Mouse (Mus musculus) heart, embryonic 14.5 days (tissue): ENCODE data around the gene Tmub1. TPM values are rescaled to one million over a fixed set of nuclear protein-coding genes. Genes with fewer than 3 reads are reported as not detected.

Experiments used
- ATAC-seq: fragments of 200-750 bp; cut with Nextera tagmentation; 2 replicates; pipeline ENCODE4 v1.8.0; 2017; ENCODE audit warnings: low read depth, moderate TSS enrichment; ENCODE audit not compliant: insufficient number of reproducible peaks, insufficient read depth, low FRiP score
- H3K27ac ChIP-seq, 2 experiments: fragments of 200-500 bp in 1 of 2; fragments of 300-500 bp in 1 of 2; sonication (generic) in 1 of 2; replicated peaks in 1 of 2; 2 replicates each; pipeline ENCODE4 v1.5.1; 2012 to 2014; ENCODE audit warnings: low read depth in 2 of 2, low read length in 2 of 2, control low read depth in 1 of 2, mild to moderate bottlenecking in 1 of 2, mixed read lengths in 1 of 2; ENCODE audit not compliant: control insufficient read depth in 1 of 2, insufficient read depth in 1 of 2
- H3K27me3 ChIP-seq: fragments of 300-500 bp; sonication (generic); 2 replicates; pipeline ENCODE4 v1.6.1; 2014; ENCODE audit warnings: mild to moderate bottlenecking, low read length, control low read depth; ENCODE audit not compliant: control insufficient read depth, insufficient read depth
- H3K36me3 ChIP-seq: fragments of 300-500 bp; sonication (generic); 2 replicates; pipeline ENCODE4 v1.6.1; 2014; ENCODE audit warnings: mild to moderate bottlenecking, control low read depth, low read length, mixed read lengths; ENCODE audit not compliant: control insufficient read depth, insufficient read depth
- H3K4me1 ChIP-seq, 2 experiments: fragments of 200-500 bp in 1 of 2; fragments of 300-500 bp in 1 of 2; sonication (generic) in 1 of 2; 2 replicates each; pipeline ENCODE4 v1.6.1; 2012 to 2014; ENCODE audit warnings: low read length in 2 of 2, control low read depth in 1 of 2, mixed read lengths in 1 of 2; ENCODE audit not compliant: control insufficient read depth in 2 of 2, insufficient read depth in 2 of 2
- H3K4me2 ChIP-seq: fragments of 300-500 bp; sonication (generic); 2 replicates; pipeline ENCODE4 v1.6.1; 2014; ENCODE audit warnings: mild to moderate bottlenecking, low read length
- H3K4me3 ChIP-seq, 2 experiments: fragments of 200-500 bp in 1 of 2; fragments of 300-500 bp in 1 of 2; sonication (generic) in 1 of 2; 2 replicates each; pipeline ENCODE4 v1.5.1; 2012 to 2014; ENCODE audit warnings: low read length in 2 of 2, mild to moderate bottlenecking in 2 of 2, control low read depth in 1 of 2, low read depth in 1 of 2, moderate library complexity in 1 of 2; ENCODE audit not compliant: control insufficient read depth in 1 of 2, insufficient read depth in 1 of 2
- H3K9ac ChIP-seq: fragments of 300-500 bp; sonication (generic); 2 replicates; pipeline ENCODE4 v1.6.1; 2014; ENCODE audit warnings: mild to moderate bottlenecking, low read length
- H3K9me3 ChIP-seq: fragments of 300-500 bp; sonication (generic); 2 replicates; pipeline ENCODE4 v1.6.1; 2016; ENCODE audit warnings: low read length, control low read depth; ENCODE audit not compliant: control insufficient read depth
- WGBS: fragments of 180-500 bp; shearing (Covaris S2); extraction: QIAGEN DNeasy Blood & Tissue Kit; methylation state at CpG from one replicate; pipeline ENCODE4 v1.1.7; 2014; 5-methylcytosine and 5-hydroxymethylcytosine counted together
- polyA plus RNA-seq: library from polyadenylated mRNA; unstranded; fragments of >200 nt; fragmentation: Nextera tagmentation; extraction: Ambion mirVana; gene quantifications from 2 replicates; pipeline ENCODE4 v1.2.1, GENCODE M21; 2014

The Tmub1 gene
- polyA plus RNA-seq, 1 experiment from 2014 or later: 20.5 TPM

- Histone ChIP-seq H3K4me2 (peak within 1 kb of the TSS; percentile 79), H3K27me3 (no peaks in the 10 kb centered on the region), H3K4me3 (peak within 1 kb of the TSS; percentile 61 to 77), H3K4me1 (peaks cover 13 to 22% of the 10 kb centered on the region in 2 experiments; a peak in 3 of 4 replicates), H3K9me3 (no peaks in the 10 kb centered on the region), H3K9ac (peak within 1 kb of the TSS; percentile 94), H3K36me3 (peaks cover 44% of the 10 kb centered on the region), H3K27ac (peak within 1 kb of the TSS; percentile 75 to 94)
- under 1% methylated on average over 60 of the region's 60 CpGs for WGBS
- ATAC-seq: peak; percentile 82
Measured at GRCm38 (mm10) chr5:24444746-24445427, 2.8 kb downstream of the Tmub1 start, which contains the start of gene Fastk. Fastk (minus strand) TSS chr5:24445287.

DNA sequence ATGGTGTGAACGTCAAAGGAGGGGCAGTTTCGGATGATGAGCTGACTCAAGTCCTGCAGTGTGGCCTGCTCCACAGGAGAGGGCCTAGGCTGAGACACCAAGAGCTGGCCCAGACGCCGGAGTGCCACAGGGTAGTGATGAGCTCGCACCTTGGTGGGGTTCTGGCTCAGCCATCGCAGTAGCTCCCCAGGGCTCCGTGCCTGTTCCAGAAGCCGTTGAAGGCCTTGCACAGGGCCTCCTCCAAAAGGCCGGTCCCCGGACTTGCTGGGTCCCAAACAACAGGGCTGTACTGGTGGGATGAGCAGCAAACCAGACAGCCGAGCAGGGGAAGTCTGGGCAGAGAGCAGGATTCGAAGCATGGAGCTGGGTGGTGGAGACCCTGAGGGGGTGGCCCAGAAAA, 3.7 kb downstream of the Tmub1 start:
- Histone ChIP-seq H3K9me3 (no peaks in the 10 kb centered on the region), H3K4me1 (peaks cover 13 to 22% of the 10 kb centered on the region in 2 experiments; a peak in 3 of 4 replicates), H3K4me2 (peak overlapping the region; percentile 79), H3K27me3 (no peaks in the 10 kb centered on the region), H3K9ac (peak overlapping the region; percentile 94), H3K27ac (peak overlapping the region in 1 of 2 experiments; percentile 14; a peak in 1 of 4 replicates), H3K36me3 (peaks cover 53% of the 10 kb centered on the region), H3K4me3 (peak overlapping the region; percentile 61 to 77)
- ATAC-seq: no peak
- WGBS: 74% methylated on average over 12 of the region's 12 CpGs

GRCm38 (mm10) chr5:24443204-24443603, 4.5 kb downstream of the Tmub1 start:
- H3K4me3 ChIP-seq: no peak overlapping the region
- H3K27ac ChIP-seq: no peak overlapping the region
- H3K27me3 ChIP-seq: no peaks in the 10 kb centered on the region
- no peak for ATAC-seq
- no peaks in the 10 kb centered on the region for H3K9me3 ChIP-seq
- WGBS: 91% methylated on average over 7 of the region's 7 CpGs
- peaks cover 13 to 22% of the 10 kb centered on the region in 2 experiments; a peak in 3 of 4 replicates for H3K4me1 ChIP-seq
- peaks cover 60% of the 10 kb centered on the region for H3K36me3 ChIP-seq
- H3K9ac ChIP-seq: no peak overlapping the region
- no peak overlapping the region; the same call in 1 of the 2 replicates for H3K4me2 ChIP-seq

GRCm38 (mm10) chr5:24442029-24442428, 5.6 kb downstream of the Tmub1 start:
- no peak overlapping the region for H3K4me2 ChIP-seq
- no peak overlapping the region for H3K4me3 ChIP-seq
- H3K9ac ChIP-seq: no peak overlapping the region
- no peaks in the 10 kb centered on the region for H3K9me3 ChIP-seq
- H3K4me1 ChIP-seq: peaks cover 9 to 15% of the 10 kb centered on the region in 2 experiments; a peak in 3 of 4 replicates
- H3K27ac ChIP-seq: no peak overlapping the region
- peaks cover 72% of the 10 kb centered on the region for H3K36me3 ChIP-seq
- WGBS: 82% methylated on average over 9 of the region's 9 CpGs
- H3K27me3 ChIP-seq: no peaks in the 10 kb centered on the region
- no peak for ATAC-seq

DNA sequence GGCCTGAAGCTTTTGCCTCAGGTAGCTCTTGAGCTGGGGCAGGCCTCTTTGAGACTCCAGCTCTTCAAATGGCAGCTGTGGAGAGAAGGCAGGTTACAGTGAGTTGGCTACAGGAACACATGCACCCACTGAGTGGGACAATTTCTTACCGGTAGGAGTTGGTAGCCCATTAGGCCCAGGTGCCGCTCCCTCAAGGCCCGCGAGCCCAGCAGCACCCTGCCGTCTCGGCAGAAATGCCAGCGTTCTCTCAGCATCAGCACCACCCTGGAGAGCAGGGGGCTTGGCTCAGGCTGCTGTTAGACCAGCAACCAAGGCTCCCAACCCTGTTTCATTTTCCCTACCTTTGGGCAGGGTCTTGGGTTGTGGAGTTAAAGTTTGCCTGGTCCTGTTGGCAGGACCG, 6.5 kb downstream of the Tmub1 start:
- Histone ChIP-seq H3K27ac (no peak overlapping the region), H3K9me3 (no peaks in the 10 kb centered on the region), H3K9ac (no peak overlapping the region), H3K36me3 (peaks cover 81% of the 10 kb centered on the region), H3K4me3 (no peak overlapping the region), H3K27me3 (no peaks in the 10 kb centered on the region), H3K4me1 (peaks cover 9 to 15% of the 10 kb centered on the region in 2 experiments; a peak in 3 of 4 replicates), H3K4me2 (no peak overlapping the region)
- ATAC-seq: no peak
- WGBS: 92% methylated on average over 8 of the region's 8 CpGs

DNA sequence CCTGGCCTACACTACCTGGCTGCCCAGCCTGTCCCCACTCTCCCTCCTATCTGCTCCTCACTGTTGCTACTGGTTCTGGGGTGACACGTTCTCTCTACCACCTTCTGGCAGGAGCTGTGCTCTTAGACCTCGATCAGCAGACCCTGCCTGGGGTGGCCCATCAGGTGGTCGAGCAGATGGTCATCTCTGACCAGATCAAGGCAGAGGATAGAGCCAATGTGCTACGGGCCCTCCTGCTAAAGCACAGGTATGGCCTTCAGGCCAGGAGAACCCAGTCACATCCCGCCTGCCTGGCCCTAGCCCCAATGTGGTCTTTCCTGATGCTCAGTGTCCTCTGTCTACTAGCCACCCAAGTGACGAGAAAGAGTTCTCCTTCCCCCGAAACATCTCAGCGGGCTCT, 13.7 kb downstream of the Tmub1 start:
- no peaks in the 10 kb centered on the region for H3K27me3 ChIP-seq
- peak overlapping the region in 1 of 2 experiments; percentile 33; a peak in 1 of 4 replicates for H3K27ac ChIP-seq
- 81% methylated on average over 8 of the region's 8 CpGs for WGBS
- H3K4me1 ChIP-seq: peaks cover 0 to 5% of the 10 kb centered on the region in 2 experiments; a peak in 2 of 4 replicates
- no peak overlapping the region for H3K9ac ChIP-seq
- H3K9me3 ChIP-seq: no peaks in the 10 kb centered on the region
- H3K36me3 ChIP-seq: peaks cover 99% of the 10 kb centered on the region
- no peak overlapping the region for H3K4me3 ChIP-seq
- no peak for ATAC-seq
- H3K4me2 ChIP-seq: no peak overlapping the region

DNA sequence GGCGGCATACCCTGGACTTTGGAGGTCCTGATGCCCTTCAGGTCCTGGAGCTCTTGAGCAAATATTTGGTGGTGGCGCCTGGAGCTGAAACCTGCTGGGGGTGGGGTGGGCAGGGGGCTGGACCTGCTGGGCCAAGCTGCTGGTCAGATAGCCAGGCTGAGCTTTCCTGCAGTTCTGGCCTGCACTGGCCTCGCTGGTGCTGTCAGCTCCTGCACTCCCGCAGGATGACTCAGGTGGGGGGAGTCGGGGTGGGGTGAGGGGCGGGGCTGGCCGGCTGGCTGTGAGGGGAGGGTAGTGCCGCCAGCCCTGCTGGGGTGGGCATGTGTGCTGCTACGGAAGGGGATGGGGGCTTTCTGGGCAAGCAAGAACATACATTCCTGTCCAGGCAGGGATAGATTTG, 19.1 kb downstream of the Tmub1 start:
- WGBS: 27% methylated on average over 9 of the region's 9 CpGs
- Histone ChIP-seq H3K4me3 (no peak overlapping the region), H3K9ac (peak overlapping the region; percentile 25; the same call in 1 of the 2 replicates), H3K36me3 (peaks cover 45% of the 10 kb centered on the region), H3K27ac (no peak overlapping the region), H3K9me3 (no peaks in the 10 kb centered on the region), H3K4me1 (peaks cover 31 to 43% of the 10 kb centered on the region in 2 experiments), H3K27me3 (no peaks in the 10 kb centered on the region), H3K4me2 (no peak overlapping the region)
- no peak for ATAC-seq
